In genomic region chr13:100071473-100071872, GRCm38 (mm10) we compare ENCODE assay signal across 17 mouse cellular contexts.
"Had no signal": no experiment of that assay in that cellular context is flagged by ENCODE, and none has a peak within 500 bp of the region (broad histone marks: within the 10 kb centered on the region; RNA-seq: fewer than 3 reads in every experiment).

No protein-coding gene starts in this region.

- ATAC-seq: hindbrain, postnatal 0 days; intestine, embryonic 15.5 days; intestine, postnatal 0 days; liver, embryonic 12.5 days had no signal

- DNase-seq: gastrocnemius, adult 2 months; gastrocnemius, postnatal 10 days; gastrocnemius, postnatal 25 days; heart, adult 18-20 months; heart, postnatal 10 days; heart, postnatal 36 days; kidney, adult 18-20 months; kidney, adult 8-10 months; kidney, postnatal 10 days; kidney, postnatal 25 days; kidney, postnatal 4 days; layer of hippocampus, postnatal 36 days; left cerebral cortex, postnatal 4 days had no signal
